Mouse (Mus musculus): ENCODE results near the gene Dnmbp. TPM values are rescaled to one million over a fixed set of nuclear protein-coding genes. Genes with fewer than 3 reads are reported as not detected.

Dnmbp gene
- total and polyA plus RNA-seq, 3 experiments = 5.4 to 9.4 TPM; not detected in 1

- Histone ChIP-seq H3K79me2 (ENCODE audit: control insufficient read depth, insufficient read depth, low read length, poor library complexity) (no peaks in the 10 kb centered on the region), H3K9me3 (replicated peaks; ENCODE audit: insufficient read depth, low read length) (no peaks in the 10 kb centered on the region), H3K4me1 (ENCODE audit: control insufficient read depth in 1 of 2, insufficient read depth in 2 of 2, low read length in 2 of 2) (no peaks in the 10 kb centered on the region; a peak in 1 of 4 replicates), H3K4me3 (ENCODE audit: control insufficient read depth in 1 of 2, insufficient read depth in 1 of 2, low read depth in 2 of 2, low read length in 2 of 2) (no peak overlapping the region), H3K27ac (ENCODE audit: control insufficient read depth, low read depth, low read length) (no peak overlapping the region), H3K9ac (ENCODE audit: control insufficient read depth, low read depth, low read length, poor library complexity, severe bottlenecking) (no peak overlapping the region), H3K36me3 (ENCODE audit: control insufficient read depth in 1 of 2, insufficient read depth in 2 of 2, low read length in 2 of 2) (no peaks in the 10 kb centered on the region), H3K27me3 (ENCODE audit: control insufficient read depth in 1 of 2, insufficient read depth in 2 of 2, low read length in 2 of 2) (no peaks in the 10 kb centered on the region)
- DNase-seq (ENCODE audit: low read depth, low spot score) = no peak
- TF ChIP-seq MAX (IDR thresholded peaks at IDR 0.05; ENCODE audit: low read length) (no peak), MYB (IDR thresholded peaks at IDR 0.05; ENCODE audit: low read depth, low read length) (no peak), ZNF384 (IDR thresholded peaks at IDR 0.05; ENCODE audit: low read depth, low read length) (no peak), TBP (IDR thresholded peaks at IDR 0.05; ENCODE audit: low read depth, low read length) (no peak), ZKSCAN1 (IDR thresholded peaks at IDR 0.05; ENCODE audit: low read depth, low read length) (no peak), NRF1 (IDR thresholded peaks at IDR 0.05; ENCODE audit: insufficient read depth, low read depth, low read length, poor library complexity, severe bottlenecking) (no peak), MEF2A (IDR thresholded peaks at IDR 0.05; ENCODE audit: extremely low read depth, insufficient replicate concordance, low read depth, low read length, poor library complexity, severe bottlenecking) (no peak), MAZ (IDR thresholded peaks at IDR 0.05; ENCODE audit: low read depth, low read length) (no peak), RAD21 (IDR thresholded peaks at IDR 0.05; ENCODE audit: low read depth, low read length) (no peak), USF2 (IDR thresholded peaks at IDR 0.05; ENCODE audit: borderline replicate concordance in 1 of 2, insufficient read depth in 1 of 2, low read depth in 1 of 2, low read length in 2 of 2) (no peak), CTCF (IDR thresholded peaks at IDR 0.05 in 2 of 3, conservative IDR thresholded peaks at IDR 0.05 in 1 of 3; ENCODE audit: control insufficient read depth in 1 of 3, insufficient read depth in 1 of 3, low read depth in 2 of 3, low read length in 3 of 3, poor library complexity in 1 of 3, severe bottlenecking in 1 of 3) (no peak)
Observed at GRCm38 (mm10) chr19:43887725-43888124, 52.3 kb downstream of the Dnmbp start.

GRCm38 (mm10) chr19:43887242-43887641 is 52.7 kb downstream of the Dnmbp start:
- H3K27ac ChIP-seq (ENCODE audit: control insufficient read depth, low read depth, low read length) = no peak overlapping the region
- peak; percentile 23 for DNase-seq (ENCODE audit: low read depth, low spot score)
- H3K9ac ChIP-seq (ENCODE audit: control insufficient read depth, low read depth, low read length, poor library complexity, severe bottlenecking) = no peak overlapping the region
- H3K4me1 ChIP-seq (ENCODE audit: control insufficient read depth in 1 of 2, insufficient read depth in 2 of 2, low read length in 2 of 2) = no peaks in the 10 kb centered on the region; a peak in 1 of 4 replicates
- TF ChIP-seq POLR2A (IDR thresholded peaks at IDR 0.05; ENCODE audit: control insufficient read depth in 1 of 2, insufficient read depth in 1 of 2, low read depth in 1 of 2, low read length in 2 of 2, poor library complexity in 1 of 2) (no peak), CTCF (IDR thresholded peaks at IDR 0.05 in 2 of 3, conservative IDR thresholded peaks at IDR 0.05 in 1 of 3; ENCODE audit: control insufficient read depth in 1 of 3, insufficient read depth in 1 of 3, low read depth in 2 of 3, low read length in 3 of 3, poor library complexity in 1 of 3, severe bottlenecking in 1 of 3) (peak; percentile 28 to 49 (median 40); a peak in 5 of 6 replicates), TCF12 (IDR thresholded peaks at IDR 0.05; ENCODE audit: low read depth, low read length) (0 out of 2 replicates have a peak, but pooled peaks have one; percentile 2), RAD21 (IDR thresholded peaks at IDR 0.05; ENCODE audit: low read depth, low read length) (peak; percentile 14)
- H3K9me3 ChIP-seq (replicated peaks; ENCODE audit: insufficient read depth, low read length) = no peaks in the 10 kb centered on the region
- no peaks in the 10 kb centered on the region for H3K27me3 ChIP-seq (ENCODE audit: control insufficient read depth in 1 of 2, insufficient read depth in 2 of 2, low read length in 2 of 2)
- H3K4me3 ChIP-seq (ENCODE audit: control insufficient read depth in 1 of 2, insufficient read depth in 1 of 2, low read depth in 2 of 2, low read length in 2 of 2) = no peak overlapping the region
- no peaks in the 10 kb centered on the region for H3K79me2 ChIP-seq (ENCODE audit: control insufficient read depth, insufficient read depth, low read length, poor library complexity)
- H3K36me3 ChIP-seq (ENCODE audit: control insufficient read depth in 1 of 2, insufficient read depth in 2 of 2, low read length in 2 of 2) = no peaks in the 10 kb centered on the region

Measured in MEL (cell line).